Mouse (Mus musculus): ENCODE results near the gene Arhgap17.

Arhgap17 gene

DNA sequence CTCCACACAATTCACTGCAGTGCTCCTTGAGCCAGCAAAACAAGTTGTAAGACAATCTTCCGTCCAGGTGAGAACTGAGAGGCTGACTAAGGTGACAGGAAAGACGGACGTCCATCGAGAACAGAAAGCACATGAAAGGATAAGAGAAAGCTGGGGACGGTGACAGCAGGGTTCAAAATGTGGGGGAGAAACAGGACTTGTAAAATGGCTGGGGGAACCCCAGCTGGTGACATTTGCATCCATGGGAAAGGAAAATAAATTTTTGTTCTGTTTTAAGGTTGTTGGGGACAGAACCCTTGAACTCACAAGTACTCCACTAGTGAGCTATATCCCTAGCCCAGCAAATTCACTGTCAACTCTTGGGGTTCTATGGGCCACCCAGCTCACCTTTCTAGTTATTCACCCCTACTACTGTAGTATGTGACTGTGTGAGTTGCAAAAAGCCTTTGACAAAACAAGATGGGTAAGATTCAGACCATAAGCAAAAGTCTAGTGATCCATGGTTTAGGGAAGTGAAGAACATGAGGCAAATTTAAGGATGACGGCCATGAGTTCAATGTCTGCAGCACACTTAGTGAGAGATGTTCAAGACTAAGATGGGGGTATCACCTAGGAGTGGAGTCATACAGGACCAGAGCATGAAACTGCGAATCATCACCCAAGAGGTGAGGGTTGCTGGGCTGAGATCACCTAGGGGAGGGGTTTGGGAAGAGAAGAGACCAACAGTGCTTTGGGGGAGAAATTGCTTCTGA, 8.3 kb downstream of the Arhgap17 start:
- TF ChIP-seq GATA4 (IDR thresholded peaks at IDR 0.05; ENCODE audit: insufficient replicate concordance, low read length): no peak

DNA sequence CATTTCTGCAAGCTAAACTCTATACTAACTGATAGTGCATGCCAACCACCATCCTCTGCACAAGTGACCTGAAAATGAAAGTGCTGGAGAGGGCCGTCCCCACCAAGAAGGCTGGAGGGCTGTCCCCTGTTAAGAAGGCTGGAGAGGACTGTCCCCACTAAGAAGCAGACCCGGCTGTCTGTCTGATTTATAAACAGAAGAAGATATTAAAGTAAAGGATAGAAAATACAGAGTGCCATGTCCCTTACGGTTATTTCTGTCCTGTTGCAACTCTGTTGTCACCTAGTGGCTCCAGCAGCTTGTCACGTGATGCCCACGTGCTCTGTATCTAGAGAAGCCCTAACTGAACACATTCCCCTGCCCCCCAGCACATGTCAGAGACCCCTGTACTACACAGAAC, 9.5 kb downstream of the Arhgap17 start:
- no peak for TF ChIP-seq GATA4 (IDR thresholded peaks at IDR 0.05; ENCODE audit: insufficient replicate concordance, low read length)

DNA sequence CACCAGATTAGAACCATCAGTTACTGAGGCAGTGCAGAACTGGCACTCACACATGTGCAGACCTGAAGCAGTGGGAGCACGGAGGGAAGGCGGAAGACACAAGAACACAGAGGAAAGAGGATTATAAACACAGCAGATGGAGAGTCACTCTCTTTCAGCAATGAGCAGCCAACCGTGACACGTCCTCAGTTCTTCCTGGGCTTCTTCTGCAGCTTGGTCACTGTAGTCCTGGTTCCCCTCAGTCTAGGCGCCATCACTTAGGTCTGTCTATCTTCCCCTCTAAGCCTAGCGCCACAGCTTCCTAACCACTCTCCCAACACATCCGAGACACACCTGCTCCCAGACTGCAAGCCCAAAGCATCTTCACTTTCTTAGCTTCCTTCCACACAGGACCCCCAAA, 10.6 kb downstream of the Arhgap17 start:
- TF ChIP-seq GATA4 (IDR thresholded peaks at IDR 0.05; ENCODE audit: insufficient replicate concordance, low read length): no peak

DNA sequence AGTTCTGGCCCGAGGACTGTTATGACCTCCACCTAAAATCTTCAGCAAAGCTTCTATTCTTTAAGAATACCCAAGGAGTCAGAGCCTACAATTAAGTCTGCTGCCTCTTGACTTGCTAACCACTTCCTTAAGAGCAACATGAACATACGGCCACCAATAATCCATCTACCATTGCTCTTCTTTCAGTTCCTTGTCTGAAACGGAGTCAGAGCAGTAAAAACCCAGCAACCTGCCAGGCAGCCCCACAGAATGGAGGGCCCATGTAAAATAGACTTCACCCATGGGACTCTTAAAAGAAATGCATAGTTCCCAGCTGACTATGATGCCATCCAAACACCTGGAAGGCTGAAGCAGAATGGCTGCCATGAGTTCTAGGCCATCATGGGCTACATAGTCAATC, 13.6 kb downstream of the Arhgap17 start:
- no peak for TF ChIP-seq GATA4 (IDR thresholded peaks at IDR 0.05; ENCODE audit: insufficient replicate concordance, low read length)

DNA sequence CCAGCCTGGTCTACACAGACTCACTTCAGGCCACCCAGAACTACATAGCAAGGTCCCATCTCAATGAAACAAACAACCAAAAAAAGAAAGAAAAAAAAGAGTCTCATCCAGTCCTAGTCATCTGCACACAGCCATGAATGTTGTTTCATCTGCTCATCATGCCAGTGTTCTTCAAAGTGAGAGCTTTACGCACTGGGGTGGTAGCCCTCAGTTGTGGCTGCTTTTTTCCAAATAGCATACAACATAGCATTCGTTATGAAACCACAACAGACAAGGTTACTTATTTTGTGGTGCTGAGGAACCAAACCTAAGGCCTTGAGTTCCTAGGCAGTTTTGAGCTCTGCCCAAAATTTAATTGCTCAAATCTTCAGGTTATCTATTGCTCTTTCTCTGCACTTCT, 14.9 kb downstream of the Arhgap17 start:
- no peak for TF ChIP-seq GATA4 (IDR thresholded peaks at IDR 0.05; ENCODE audit: insufficient replicate concordance, low read length)

DNA sequence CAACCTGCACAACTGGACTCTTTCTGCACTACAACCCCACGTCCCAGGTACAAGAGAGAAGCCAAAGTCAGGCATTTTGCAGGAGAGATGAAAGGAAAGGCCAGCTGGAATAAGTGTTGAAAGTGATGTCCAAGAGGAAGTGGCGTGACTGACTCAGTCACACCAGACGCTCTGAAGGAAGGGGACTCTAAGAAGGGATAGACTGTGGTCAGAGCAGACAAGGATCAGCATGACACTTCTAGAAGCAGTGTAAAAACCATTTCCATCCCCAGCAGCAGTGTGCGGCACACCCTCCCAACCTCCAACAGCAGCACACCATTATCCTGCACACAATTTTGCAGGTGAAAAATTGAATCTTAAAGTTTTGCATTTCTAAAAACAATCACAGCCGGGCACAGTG, 15.3 kb downstream of the Arhgap17 start:
- TF ChIP-seq GATA4 (IDR thresholded peaks at IDR 0.05; ENCODE audit: insufficient replicate concordance, low read length): no peak

DNA sequence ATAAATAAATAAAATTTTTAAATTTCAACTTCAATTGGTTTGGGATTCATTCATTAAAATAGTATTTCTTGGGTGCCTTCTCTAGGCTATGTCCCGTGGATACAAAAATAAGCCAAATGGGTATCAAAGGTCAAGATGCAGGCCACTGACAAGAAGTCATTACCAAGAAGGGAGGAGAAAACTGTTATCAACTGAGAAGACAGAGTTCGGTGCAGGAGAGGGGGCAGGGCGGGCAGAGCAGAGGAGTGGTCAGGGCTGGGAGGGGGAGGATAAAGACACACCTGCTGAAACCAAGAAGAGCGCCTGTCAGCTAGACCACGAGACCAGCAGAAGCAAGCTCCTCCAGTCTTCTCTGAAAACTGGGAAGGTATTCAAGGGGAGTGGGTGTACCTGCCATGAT, 15.8 kb downstream of the Arhgap17 start:
- no peak for TF ChIP-seq GATA4 (IDR thresholded peaks at IDR 0.05; ENCODE audit: insufficient replicate concordance, low read length)

DNA sequence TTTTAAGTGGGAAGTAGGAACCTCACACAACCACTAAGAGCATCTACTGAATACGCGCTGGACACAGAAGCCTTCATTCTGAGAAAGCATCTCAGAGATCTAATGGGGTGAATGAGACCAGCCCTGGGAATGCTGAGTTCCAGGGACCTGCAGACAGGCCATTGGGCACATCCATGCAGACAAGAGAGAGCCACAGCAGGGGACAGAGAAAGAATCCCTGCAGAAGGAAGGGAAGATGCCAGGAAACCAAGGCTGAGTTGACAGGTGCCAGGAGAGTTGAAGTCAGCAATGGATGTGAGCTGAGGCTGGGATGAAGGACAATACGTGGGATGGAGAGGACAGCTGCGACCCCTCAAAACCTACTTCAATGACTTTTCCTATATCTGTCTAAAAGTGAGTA, 16.6 kb downstream of the Arhgap17 start:
- TF ChIP-seq GATA4 (IDR thresholded peaks at IDR 0.05; ENCODE audit: insufficient replicate concordance, low read length): no peak

DNA sequence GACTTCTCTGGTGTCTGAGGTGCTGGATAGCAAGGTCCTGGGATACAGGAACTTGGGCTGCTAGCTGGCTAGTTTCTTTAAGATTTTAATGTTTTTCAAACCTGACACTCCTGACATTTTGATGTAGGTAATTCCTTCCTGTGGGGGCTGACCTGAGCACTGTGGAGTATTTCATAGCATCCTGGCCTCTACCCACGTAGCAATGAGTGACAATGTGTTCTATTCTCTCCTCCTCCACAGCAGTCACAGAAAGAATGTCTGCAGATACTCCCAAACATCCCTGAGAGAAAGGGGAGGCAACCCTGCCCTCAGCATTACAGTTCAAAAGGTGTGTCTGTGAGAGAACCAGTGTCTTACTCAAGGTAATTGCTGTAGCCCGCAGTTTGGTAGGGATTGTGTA, 19.5 kb downstream of the Arhgap17 start:
- no peak for TF ChIP-seq GATA4 (IDR thresholded peaks at IDR 0.05; ENCODE audit: insufficient replicate concordance, low read length)

DNA sequence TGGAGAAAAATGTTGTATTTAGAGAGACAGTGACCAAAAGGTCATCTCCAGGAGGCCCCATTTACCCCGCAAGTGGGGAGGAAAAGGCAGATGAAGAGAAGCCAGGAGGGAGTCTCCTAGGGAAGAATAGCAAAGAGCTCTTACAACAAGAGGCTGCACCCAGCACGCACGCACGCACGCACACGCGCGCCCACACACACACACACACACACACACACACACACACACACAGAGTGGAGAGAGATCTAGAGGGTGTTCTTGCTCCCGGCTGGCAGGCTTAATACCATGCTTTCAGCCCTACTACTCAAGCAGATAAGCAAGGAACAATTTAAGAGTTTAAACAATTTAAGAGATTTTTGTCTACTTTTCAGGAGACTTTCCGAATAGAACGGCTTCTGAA, 19.9 kb downstream of the Arhgap17 start:
- no peak for TF ChIP-seq GATA4 (IDR thresholded peaks at IDR 0.05; ENCODE audit: insufficient replicate concordance, low read length)

DNA sequence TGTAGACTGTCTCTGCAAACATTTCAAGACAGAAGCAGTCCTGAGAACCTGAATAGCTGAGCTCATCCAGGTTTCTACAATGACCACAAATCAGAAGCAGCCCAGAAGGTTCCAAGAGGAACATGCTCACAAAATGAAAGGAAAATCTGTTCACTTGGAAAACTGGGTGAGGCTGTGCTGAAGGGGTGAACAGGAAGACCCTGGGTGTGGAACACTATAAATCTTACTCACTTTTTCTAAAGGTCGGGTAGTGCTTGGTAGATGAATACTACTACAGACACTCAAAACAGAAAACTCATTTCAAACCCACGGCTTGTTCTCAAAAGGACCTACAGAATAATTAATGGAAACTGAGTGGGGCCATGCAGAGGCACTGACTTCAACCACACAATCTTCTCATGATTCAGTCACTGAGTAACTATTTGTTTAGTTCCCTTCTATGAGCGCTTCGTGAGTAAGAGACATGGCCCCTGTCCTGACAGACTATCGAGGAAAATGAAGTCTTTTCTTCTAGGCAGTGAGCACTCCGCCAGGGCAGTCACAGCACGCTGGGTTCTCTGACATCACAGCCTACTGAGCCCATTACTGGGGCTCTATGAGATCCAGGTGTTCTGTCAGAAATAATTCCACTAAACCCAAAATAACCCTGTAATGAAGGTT, 23.0 kb downstream of the Arhgap17 start:
- TF ChIP-seq GATA4 (IDR thresholded peaks at IDR 0.05; ENCODE audit: insufficient replicate concordance, low read length): no peak

DNA sequence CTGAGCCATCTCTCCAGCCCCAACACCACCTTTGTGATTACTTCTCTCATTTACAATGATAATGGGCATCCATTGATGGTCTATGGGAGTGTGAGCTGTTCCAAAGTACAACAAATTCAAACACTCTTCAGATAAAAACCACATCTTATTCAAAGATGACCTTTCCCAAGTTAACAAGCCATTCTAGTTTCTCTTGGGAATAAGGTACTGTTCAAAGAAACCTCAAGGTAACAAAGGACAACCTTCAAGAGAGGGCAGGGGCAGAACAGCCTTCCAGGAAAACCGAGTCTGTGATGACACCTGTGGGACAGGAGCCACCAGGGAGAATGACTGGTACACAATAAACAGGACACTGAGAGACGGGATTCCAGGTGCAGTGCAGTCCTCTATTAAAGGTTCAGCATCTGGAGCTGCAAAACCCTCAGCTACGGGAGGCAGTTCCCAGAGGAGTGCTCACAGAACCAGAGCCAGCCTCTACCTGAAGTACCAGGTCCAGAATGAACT, 24.6 kb downstream of the Arhgap17 start:
- TF ChIP-seq GATA4 (IDR thresholded peaks at IDR 0.05; ENCODE audit: insufficient replicate concordance, low read length): no peak

DNA sequence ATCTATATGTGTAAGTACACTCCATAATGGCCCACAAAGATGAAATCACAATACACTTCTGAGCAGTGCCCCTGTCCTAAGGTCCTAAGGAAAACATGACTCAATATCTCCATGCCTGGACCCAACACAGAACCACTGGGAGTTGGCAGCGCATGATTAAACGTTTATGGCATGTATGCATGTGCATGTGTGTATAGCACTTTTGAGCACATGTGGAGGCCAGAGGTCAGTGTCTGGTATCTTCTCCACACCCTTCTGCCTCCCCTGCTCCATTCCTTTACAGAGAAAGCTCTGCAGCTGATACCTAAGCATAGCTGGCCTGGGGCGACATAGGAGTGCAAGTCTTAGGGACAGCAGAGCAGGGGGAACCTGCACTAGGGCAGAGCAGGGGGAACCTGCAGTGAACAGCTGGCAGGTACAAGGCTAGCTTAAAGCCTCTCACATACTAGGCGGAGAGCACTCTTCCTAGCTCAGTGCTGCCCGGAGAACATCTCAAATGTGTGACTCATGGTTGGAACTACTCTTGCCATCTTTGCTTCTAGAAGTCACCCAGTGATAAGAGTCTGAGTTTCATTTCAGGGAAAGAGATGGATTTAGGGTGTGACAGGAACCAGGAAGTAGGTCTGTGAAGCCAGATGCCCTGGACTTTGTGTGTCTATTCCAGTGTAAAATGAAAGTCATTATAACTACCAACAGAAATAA, 25.5 kb downstream of the Arhgap17 start:
- TF ChIP-seq GATA4 (IDR thresholded peaks at IDR 0.05; ENCODE audit: insufficient replicate concordance, low read length): no peak

DNA sequence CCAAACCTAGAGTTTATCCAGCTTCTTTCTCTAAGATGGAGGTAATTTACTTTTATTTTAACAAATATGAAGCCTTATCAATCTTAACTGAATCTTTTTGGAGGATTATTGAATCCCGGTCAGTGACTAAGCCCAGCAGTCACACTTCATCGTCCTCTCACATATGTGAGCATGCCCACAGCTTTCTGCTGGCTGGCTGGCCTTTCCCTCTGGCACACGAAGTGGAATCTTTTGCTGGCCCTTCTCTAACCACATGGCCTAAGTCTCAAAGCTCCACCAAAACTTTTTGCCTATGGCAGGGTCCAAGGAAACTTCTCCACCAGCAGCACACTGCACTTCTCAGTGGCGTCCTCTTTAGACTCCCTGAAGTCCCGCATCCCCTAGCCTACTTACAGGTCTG, 27.8 kb downstream of the Arhgap17 start:
- TF ChIP-seq GATA4 (IDR thresholded peaks at IDR 0.05; ENCODE audit: insufficient replicate concordance, low read length): no peak

DNA sequence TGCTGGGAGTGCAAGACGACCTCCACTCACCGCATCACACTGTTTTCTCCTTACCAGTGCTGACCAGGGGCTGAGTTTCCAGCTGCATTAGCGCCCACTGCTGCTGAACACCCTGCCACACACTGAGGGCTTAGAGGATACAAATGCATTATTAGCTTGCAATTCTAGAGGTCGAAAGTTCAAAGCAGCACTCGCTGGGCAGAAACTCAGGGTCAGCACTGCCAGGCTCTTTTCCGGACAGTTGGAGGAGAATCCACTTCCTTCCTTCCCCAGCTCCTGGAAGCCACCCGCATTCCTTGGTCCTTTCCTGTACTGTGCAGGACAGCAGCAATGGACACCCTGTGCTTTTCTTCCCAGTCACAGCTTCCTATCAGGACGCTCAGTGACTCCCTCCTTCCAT, 31.4 kb downstream of the Arhgap17 start:
- TF ChIP-seq GATA4 (IDR thresholded peaks at IDR 0.05; ENCODE audit: insufficient replicate concordance, low read length): peak; percentile 73; the same call in 1 of the 2 replicates

DNA sequence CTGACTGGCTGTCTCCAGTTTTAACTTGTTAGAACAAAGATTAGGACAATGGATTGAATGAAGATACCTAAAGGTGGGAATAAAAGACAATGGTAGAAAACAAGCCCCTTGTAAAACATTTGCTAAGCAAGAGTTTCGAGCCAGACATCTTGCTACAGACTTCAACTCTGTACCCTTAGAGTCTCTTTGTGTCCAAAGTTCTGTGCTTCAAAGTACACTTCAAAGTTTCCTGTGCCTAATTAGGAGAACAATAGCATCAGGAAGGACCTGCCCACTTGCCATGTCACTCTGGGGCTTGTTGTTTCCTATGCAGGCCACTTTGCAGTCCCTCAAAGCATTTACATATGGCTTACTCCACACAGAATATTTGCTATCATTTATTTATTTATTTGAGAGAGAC, 33.4 kb downstream of the Arhgap17 start:
- TF ChIP-seq GATA4 (IDR thresholded peaks at IDR 0.05; ENCODE audit: insufficient replicate concordance, low read length): no peak
